Mouse (Mus musculus): ENCODE data around the gene Gpr35.

The Gpr35 gene

DNA sequence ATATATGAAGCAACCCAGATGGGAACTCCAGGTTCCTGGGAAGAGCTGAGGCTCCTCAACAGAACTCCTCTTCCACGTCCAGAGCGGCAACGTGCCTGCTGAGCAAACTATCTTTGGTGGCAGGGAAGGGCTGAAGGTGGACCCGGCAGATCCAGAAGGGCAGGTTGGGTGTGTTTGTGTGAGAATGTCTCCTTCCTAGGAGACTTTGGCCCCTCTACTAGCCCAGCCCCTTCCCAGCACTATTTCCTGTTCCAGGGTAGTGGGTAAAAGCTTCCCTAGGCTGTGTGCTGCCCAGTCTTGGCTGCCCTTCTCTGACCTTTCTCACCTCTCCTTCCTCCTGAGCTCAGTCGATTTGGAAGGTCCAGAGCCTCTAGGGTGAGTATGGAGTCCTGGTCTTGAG is at the start of gene Gpr35:
TSS of gene Gpr35 (plus strand) at position 259 of the 400 bp plus-strand sequence.
- DNase-seq (ENCODE audit: inconsistent ontology term): no peak

DNA sequence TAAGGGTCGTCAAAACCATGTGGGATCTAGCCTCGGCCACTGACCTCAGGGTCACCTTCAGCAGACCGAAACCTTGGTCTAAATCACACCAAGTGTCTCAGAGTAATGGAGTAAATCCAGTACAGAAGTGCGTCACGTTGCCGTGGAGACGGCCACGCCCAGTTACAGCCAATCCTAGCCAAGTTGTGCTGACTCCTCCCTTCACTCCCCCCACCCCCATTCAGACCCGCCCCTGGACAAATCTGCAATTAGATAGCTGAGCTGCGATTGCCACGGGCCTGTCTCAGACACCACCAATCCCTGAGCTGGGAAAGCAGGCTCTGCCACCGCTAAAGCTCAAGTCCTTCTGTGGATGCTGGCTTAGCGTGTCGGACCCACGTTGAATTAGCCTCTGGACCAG is 47.9 kb upstream of the Gpr35 start, which contains the start of gene Ankmy1:
TSS of gene Ankmy1 (minus strand) at position 121 of the 400 bp plus-strand sequence.
- peak; percentile 24 for DNase-seq (ENCODE audit: inconsistent ontology term)

DNA sequence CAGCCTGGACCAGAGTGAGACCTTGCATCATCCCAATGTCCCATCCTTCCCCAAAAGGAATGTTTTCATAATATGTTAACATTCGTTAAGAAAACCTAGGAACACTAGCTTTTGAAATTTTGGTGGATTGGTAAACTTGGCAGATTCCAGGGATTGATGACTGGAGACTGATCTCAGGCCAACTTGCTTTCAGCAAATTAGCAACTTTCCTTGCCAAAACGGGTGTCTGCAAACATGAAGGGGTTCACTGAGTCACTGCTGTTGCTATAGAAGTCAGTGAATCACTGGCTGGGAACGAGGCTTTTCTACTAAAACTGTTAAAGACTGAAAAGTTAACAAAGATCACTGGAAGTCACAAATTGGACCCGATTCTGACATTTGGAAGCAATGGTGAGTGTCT is 47.0 kb upstream of the Gpr35 start:
- DNase-seq (ENCODE audit: inconsistent ontology term): peak; percentile 85

DNA sequence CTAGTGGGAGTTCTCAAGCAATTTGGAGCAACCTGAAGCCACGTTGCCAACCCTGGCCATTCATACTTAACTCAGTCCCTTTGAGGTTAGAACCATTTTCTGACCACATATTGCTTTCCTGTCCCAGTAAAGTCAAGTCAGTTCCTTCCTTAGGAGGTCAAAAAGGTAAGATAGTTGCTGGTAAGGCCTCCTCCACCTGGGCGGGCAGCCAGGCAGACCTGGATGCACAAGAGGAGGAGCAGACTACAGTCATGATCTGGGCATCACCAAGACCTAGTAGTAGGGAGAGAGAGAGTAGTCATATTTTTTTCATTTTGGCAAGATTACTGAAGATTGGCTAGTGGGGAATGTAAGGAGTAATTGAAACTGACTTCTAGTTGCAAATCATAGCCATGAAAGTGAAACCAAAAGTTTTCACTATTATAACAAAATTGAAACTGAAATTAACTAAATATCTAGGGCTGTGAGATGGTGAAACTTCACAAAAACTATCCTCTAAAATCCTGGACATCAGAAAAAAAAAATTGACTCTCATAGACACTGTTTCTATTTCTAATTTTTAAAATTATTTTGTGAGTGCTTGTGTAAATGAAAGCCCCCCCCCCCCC is 44.9 kb upstream of the Gpr35 start:
- no peak for DNase-seq (ENCODE audit: inconsistent ontology term)

GRCm38 (mm10) chr1:92906779-92907631 is 43.7 kb upstream of the Gpr35 start, which contains the start of gene Dusp28:
Gene Dusp28 (plus strand): TSS chr1:92906981.
- peak; percentile 93 for DNase-seq (ENCODE audit: inconsistent ontology term)

DNA sequence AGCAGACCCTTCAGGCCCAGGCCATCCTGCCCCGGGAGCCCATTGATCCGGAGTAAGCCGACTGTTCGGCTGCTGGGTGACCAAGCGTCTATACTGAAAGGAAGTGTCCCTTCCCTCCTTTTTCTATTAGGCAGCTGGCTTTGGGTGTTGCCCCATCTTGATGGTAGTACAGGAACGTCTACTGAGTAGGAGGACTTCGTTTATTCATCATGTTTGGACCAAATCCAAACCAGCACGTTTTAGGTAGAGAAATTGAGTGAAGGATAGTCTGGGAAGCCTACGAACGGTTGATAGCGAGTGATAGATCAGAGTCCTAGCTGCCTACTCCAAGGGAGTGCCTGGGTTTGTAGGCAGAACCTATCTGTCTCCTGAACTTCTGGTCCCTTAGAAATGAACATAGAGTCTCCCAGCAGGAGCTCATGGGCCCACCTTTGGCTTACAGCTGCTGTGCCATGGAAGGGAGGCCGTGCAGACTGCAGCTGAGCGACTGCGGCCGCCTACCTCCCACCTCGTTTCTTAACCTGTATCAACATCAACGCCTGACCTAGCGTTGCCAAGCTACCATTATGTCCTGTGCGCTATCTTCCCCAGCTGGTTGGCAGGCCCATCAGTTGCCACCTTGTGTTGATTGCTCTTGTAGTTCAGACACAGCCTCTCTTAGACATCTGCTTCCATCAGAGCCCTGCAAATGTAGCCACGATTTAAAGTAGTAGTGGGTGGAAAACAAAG is 42.9 kb upstream of the Gpr35 start:
- DNase-seq (ENCODE audit: inconsistent ontology term): no peak

- no peak for DNase-seq (ENCODE audit: inconsistent ontology term)
Measured at GRCm38 (mm10) chr1:92908664-92909063, 42.0 kb upstream of the Gpr35 start.

DNA sequence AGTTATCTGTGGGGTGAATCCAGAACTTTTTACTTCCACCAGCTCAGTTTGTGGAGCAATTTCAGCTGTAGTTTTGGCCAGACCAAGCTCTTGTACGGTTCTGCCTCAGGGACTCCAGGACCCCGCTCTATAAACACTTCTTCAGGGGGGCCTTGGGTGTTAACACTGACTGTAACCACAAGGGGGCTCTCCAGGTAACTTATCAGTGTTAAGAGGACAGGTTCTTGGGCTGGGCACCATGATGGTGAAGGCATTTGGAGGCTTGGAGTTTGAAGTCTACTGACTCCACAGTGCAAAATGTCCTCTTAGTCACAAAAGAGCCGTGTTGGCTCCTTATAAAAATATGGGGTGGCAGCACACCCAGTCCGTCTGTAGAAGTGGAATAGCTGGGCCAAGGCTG is 41.6 kb upstream of the Gpr35 start:
- no peak for DNase-seq (ENCODE audit: inconsistent ontology term)

- DNase-seq (ENCODE audit: inconsistent ontology term): peak; percentile 78
Measured at GRCm38 (mm10) chr1:92910239-92910885, 40.3 kb upstream of the Gpr35 start, which contains the start of gene Rnpepl1. Gene Rnpepl1 (plus strand): TSS chr1:92910783.

DNA sequence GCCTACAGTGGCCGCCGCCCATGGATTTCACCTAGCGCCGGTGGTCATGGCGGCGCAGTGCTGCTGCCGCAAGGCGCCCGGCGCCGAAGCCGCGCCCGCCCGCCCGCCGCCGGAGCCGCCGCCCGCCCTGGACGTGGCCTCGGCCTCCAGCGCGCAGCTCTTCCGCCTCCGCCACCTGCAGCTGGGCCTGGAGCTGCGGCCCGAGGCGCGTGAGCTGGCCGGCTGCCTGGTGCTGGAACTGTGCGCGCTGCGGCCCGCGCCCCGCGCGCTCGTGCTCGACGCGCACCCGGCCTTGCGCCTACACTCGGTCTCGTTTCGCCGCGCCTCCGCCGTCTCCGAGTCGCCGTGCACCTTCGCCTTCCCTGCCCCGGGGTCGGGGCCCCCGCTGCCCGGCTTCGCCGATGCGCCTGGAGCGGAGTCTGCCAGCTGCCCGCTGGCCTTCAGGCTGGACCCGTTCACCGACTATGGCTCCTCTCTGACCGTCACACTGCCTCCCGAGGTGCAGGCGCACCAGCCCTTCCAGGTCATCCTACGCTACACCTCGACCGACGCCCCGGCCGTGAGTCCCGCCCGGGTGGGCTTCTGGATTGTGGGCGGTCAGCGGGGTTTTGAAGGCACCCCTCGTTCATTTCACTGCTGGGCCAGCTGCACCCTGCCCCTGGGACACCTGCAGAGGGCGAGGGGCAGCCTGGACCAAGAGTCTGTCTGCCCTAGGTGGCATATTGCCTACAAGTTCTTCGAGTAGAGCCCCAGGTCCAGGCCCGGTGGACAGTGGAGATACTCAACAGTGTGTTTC is 39.5 kb upstream of the Gpr35 start:
- peak; percentile 72 for DNase-seq (ENCODE audit: inconsistent ontology term)

DNA sequence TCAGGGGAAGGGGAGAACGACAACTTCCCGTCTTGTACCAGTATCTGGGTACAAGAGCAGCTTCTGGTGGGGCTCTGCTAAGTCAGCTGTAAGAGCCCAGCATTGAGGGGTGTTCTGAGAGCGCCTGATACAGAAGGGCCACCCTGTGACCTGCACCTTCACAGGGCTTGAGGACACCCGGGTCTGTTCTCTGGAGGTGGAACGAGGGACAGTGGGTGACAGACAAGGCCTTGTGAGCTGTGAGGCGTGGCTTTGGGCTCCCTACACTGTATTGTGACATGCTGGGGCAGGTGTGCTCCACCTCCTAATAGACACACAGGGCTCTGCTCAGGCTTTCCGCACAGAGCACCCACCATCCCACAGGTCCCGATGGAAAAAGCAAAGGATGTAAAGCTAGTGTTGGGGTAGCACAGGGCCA is 38.9 kb upstream of the Gpr35 start:
- DNase-seq (ENCODE audit: inconsistent ontology term): no peak

- DNase-seq (ENCODE audit: inconsistent ontology term): no peak
Measured at GRCm38 (mm10) chr1:92912286-92912685, 38.4 kb upstream of the Gpr35 start.

GRCm38 (mm10) chr1:92914239-92914638 is 36.4 kb upstream of the Gpr35 start:
- DNase-seq (ENCODE audit: inconsistent ontology term): no peak

GRCm38 (mm10) chr1:92914993-92915392 is 35.7 kb upstream of the Gpr35 start:
- no peak for DNase-seq (ENCODE audit: inconsistent ontology term)

DNA sequence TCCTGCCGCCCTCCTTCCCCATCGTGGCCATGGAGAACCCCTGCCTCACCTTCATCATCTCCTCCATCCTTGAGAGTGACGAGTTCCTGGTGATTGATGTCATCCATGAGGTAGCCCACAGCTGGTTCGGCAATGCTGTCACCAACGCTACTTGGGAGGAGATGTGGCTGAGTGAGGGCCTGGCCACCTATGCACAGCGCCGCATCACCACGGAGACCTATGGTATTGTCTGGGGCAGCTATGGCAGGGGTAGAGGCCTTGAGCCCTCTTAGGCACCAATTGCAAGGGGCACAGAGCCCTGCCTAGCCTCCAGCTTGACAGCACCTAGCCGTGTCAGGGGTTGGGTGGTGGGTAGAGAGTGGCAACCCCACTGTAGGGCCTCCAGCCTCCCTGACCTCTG is 33.9 kb upstream of the Gpr35 start:
- DNase-seq (ENCODE audit: inconsistent ontology term): no peak

- no peak for DNase-seq (ENCODE audit: inconsistent ontology term)
Measured at GRCm38 (mm10) chr1:92919151-92919550, 31.5 kb upstream of the Gpr35 start.

GRCm38 (mm10) chr1:92919775-92920174 is 30.9 kb upstream of the Gpr35 start:
- DNase-seq (ENCODE audit: inconsistent ontology term): no peak

- no peak for DNase-seq (ENCODE audit: inconsistent ontology term)
Measured at GRCm38 (mm10) chr1:92920474-92921200, 30.0 kb upstream of the Gpr35 start.

DNA sequence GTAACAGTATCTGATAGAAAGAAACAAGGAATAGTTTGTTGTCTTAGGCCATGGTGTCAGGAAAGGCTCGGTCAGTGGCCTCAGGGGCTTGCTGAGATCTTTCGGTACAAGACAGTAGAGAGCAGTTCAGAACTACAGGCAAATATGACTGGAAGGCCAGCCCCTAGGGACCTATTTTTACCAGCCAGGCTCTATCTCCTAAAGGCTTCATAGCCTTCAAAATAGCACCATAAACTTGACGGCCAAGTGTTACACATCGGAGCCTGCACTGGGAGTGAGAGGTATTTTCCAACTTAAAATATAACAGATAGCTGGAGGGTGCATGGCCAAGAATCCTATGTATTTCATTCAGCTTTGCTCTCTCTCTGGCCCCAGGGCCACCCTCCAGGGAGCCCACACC is 29.2 kb upstream of the Gpr35 start:
- no peak for DNase-seq (ENCODE audit: inconsistent ontology term)

DNA sequence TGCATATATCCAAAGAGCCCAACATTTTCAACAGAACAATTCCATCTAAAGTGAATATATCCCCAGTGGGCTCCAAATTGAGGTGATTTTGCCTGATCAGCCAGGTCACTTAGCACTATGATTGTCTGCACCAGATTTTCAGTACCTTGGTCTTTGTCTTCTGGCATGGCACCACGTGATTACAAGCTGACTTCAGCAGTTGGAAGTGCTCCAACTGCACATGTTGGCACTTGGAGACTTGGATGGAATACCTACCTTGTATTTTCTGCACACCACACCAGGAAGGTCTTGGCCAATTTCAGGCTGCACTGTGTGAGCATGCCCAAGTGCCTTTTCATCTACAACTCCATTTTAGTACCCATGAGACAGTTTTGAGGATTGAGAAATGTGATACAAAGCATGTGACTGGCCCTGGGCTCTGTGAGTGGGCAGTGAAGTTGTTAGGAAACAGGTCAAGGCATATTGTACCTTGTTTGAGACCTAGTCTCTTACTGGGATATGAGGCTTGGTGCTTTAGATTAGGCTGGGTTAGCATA is 20.4 kb upstream of the Gpr35 start:
- DNase-seq (ENCODE audit: inconsistent ontology term): no peak
